In the genomic region with DNA sequence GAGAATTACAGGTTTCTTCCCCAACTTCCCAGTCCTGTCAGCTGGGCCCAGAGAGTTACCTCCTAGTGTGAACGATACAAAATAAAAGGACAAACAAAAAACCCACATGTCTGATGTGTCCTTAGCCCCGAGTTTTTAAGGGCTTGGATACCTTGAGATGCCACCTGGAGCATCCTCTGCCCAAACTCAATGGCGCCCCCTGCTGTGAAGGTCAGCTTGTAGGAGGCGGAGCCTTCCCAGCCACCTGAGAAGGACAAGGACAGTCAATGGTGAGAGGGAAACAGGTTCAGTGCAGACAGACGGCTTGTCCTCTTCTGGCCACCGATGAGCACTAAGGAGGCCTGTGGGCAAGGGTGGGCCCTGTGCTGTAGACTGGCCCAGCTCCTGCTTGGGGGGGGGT, we compare ENCODE assay signal across 9 mouse cellular contexts. TPM values are rescaled to one million over a fixed set of nuclear protein-coding genes. Genes with fewer than 3 reads are reported as not detected.
DNase-seq lines count a peak whose midpoint lies in the region; ATAC-seq and TF ChIP-seq lines count a peak whose summit lies in the region.
"Had no signal": no experiment of that assay in that cellular context is flagged by ENCODE, and none has a peak within 500 bp of the region (broad histone marks: within the 10 kb centered on the region; RNA-seq: fewer than 3 reads in every experiment).

No protein-coding gene starts in this region.

- peak; percentile 37 to 59 for DNase-seq in adrenal gland, adult 18-20 months (ENCODE audit: low spot score in 2 of 2)
- DNase-seq in adrenal gland, postnatal 4 days (ENCODE audit: low spot score in 2 of 2), result no peak
- peak; percentile 51 for DNase-seq in limb, embryonic 11.5 days (ENCODE audit: low spot score)
- no peak for DNase-seq in limb, embryonic 10.5 days (ENCODE audit: low spot score)
- DNase-seq in c-Kit-negative CD71-positive TER-119-positive erythroid progenitor cells, embryonic 14.5 days (ENCODE audit: low read depth, low spot score), result peak; percentile 60
- DNase-seq in liver, postnatal 0 days, result peak; percentile 86
- DNase-seq in thymus, adult 2 months, result peak; percentile 82
- DNase-seq in midbrain, embryonic 11.5 days (ENCODE audit: low spot score, missing footprints), result no peak

- 74% methylated on average over 6 of the region's 6 CpGs for WGBS in limb, embryonic 11.5 days
- 73% methylated on average over 6 of the region's 6 CpGs for WGBS in limb, embryonic 10.5 days
- WGBS in liver, postnatal 0 days (ENCODE audit: insufficient replicate concordance), result 60% methylated on average over 6 of the region's 6 CpGs
- 79% methylated on average over 6 of the region's 6 CpGs for WGBS in thymus, adult 2 months
- WGBS in midbrain, embryonic 11.5 days, result 71% methylated on average over 6 of the region's 6 CpGs

- no peaks in the 10 kb centered on the region for H3K27me3 ChIP-seq in limb, embryonic 11.5 days (ENCODE audit: control insufficient read depth, insufficient read depth, low read length)
- H3K27me3 ChIP-seq in limb, embryonic 10.5 days (ENCODE audit: low read depth, poor library complexity, severe bottlenecking), result no peaks in the 10 kb centered on the region
- no peaks in the 10 kb centered on the region for H3K27me3 ChIP-seq in liver, postnatal 0 days (ENCODE audit: insufficient read depth, low read length)
- no peaks in the 10 kb centered on the region for H3K27me3 ChIP-seq in thymus, adult 2 months (ENCODE audit: control insufficient read depth, insufficient read depth, low read length)
- H3K27me3 ChIP-seq in midbrain, embryonic 11.5 days (ENCODE audit: control insufficient read depth, insufficient read depth, low read length), result no peaks in the 10 kb centered on the region
- H3K27me3 ChIP-seq: limb, embryonic 15.5 days had no signal

- TF ChIP-seq EP300 in liver, postnatal 0 days (IDR thresholded peaks at IDR 0.05; ENCODE audit: low read depth), result no peak

- no peak overlapping the region for H3K4me3 ChIP-seq in limb, embryonic 11.5 days (ENCODE audit: low read depth, low read length)
- no peak overlapping the region for H3K4me3 ChIP-seq in limb, embryonic 10.5 days
- H3K4me3 ChIP-seq in liver, postnatal 0 days (ENCODE audit: low read depth, low read length), result no peak overlapping the region
- no peak overlapping the region for H3K4me3 ChIP-seq in thymus, adult 2 months (ENCODE audit: control insufficient read depth, insufficient read depth, low read length)
- H3K4me3 ChIP-seq in midbrain, embryonic 11.5 days (ENCODE audit: low read depth, low read length), result no peak overlapping the region
- H3K4me3 ChIP-seq: limb, embryonic 15.5 days had no signal

- no peak overlapping the region for H3K4me2 ChIP-seq in limb, embryonic 11.5 days (ENCODE audit: low read depth, severe bottlenecking)
- H3K4me2 ChIP-seq in liver, postnatal 0 days (ENCODE audit: low read depth, low read length), result no peak overlapping the region
- no peak overlapping the region for H3K4me2 ChIP-seq in midbrain, embryonic 11.5 days
- H3K4me2 ChIP-seq: limb, embryonic 15.5 days had no signal

- no peak for TF ChIP-seq POLR2A in thymus, adult 2 months (IDR thresholded peaks at IDR 0.05; ENCODE audit: control insufficient read depth, extremely low read depth, insufficient read depth, low read length, poor library complexity)

- peak; percentile 85 for TF ChIP-seq CTCF in liver, postnatal 0 days (IDR thresholded peaks at IDR 0.05; ENCODE audit: low read depth)
- TF ChIP-seq CTCF in thymus, adult 2 months (IDR thresholded peaks at IDR 0.05; ENCODE audit: borderline replicate concordance, control insufficient read depth, extremely low read depth, insufficient read depth, low read length, poor library complexity), result peak; percentile 67; the same call in 1 of the 2 replicates

- peaks cover 18% of the 10 kb centered on the region for H3K4me1 ChIP-seq in limb, embryonic 11.5 days (ENCODE audit: control insufficient read depth, insufficient read depth, low read length)
- peaks cover 49% of the 10 kb centered on the region for H3K4me1 ChIP-seq in limb, embryonic 10.5 days
- peaks cover 52% of the 10 kb centered on the region for H3K4me1 ChIP-seq in liver, postnatal 0 days (ENCODE audit: insufficient read depth)
- peaks cover 30% of the 10 kb centered on the region for H3K4me1 ChIP-seq in thymus, adult 2 months (replicated peaks; ENCODE audit: control insufficient read depth, insufficient read depth, low read length)
- H3K4me1 ChIP-seq in midbrain, embryonic 11.5 days (ENCODE audit: control insufficient read depth, insufficient read depth, low read length), result peaks cover 24% of the 10 kb centered on the region

- ATAC-seq in limb, embryonic 11.5 days (ENCODE audit: insufficient number of reproducible peaks, low FRiP score, low TSS enrichment, low read depth), result no peak
- ATAC-seq in liver, postnatal 0 days, result no peak
- no peak for ATAC-seq in midbrain, embryonic 11.5 days (ENCODE audit: low FRiP score)

- no peaks in the 10 kb centered on the region for H3K9me3 ChIP-seq in limb, embryonic 11.5 days (ENCODE audit: control insufficient read depth, low read length)
- H3K9me3 ChIP-seq in limb, embryonic 10.5 days (replicated peaks), result no peaks in the 10 kb centered on the region
- no peaks in the 10 kb centered on the region for H3K9me3 ChIP-seq in liver, postnatal 0 days (ENCODE audit: low read length)
- H3K9me3 ChIP-seq in midbrain, embryonic 11.5 days (ENCODE audit: control insufficient read depth, low read length), result no peaks in the 10 kb centered on the region
- H3K9me3 ChIP-seq: limb, embryonic 15.5 days had no signal

- H3K27ac ChIP-seq in limb, embryonic 11.5 days (replicated peaks; ENCODE audit: low read depth, low read length), result no peak overlapping the region
- H3K27ac ChIP-seq in limb, embryonic 10.5 days, result no peak overlapping the region
- no peak overlapping the region for H3K27ac ChIP-seq in liver, postnatal 0 days (ENCODE audit: low read depth)
- H3K27ac ChIP-seq in thymus, adult 2 months (ENCODE audit: control insufficient read depth, insufficient read depth, low read length), result no peak overlapping the region
- no peak overlapping the region for H3K27ac ChIP-seq in midbrain, embryonic 11.5 days (ENCODE audit: low read depth, low read length)
- H3K27ac ChIP-seq: limb, embryonic 15.5 days had no signal

- peaks cover 19% of the 10 kb centered on the region for H3K36me3 ChIP-seq in limb, embryonic 11.5 days (ENCODE audit: control insufficient read depth, insufficient read depth, low read length)
- H3K36me3 ChIP-seq in limb, embryonic 10.5 days, result peaks cover 60% of the 10 kb centered on the region
- peaks cover 59% of the 10 kb centered on the region for H3K36me3 ChIP-seq in liver, postnatal 0 days (replicated peaks; ENCODE audit: insufficient read depth, low read length)
- H3K36me3 ChIP-seq in thymus, adult 2 months (ENCODE audit: control insufficient read depth, insufficient read depth, low read length), result peaks cover 40% of the 10 kb centered on the region
- H3K36me3 ChIP-seq in midbrain, embryonic 11.5 days (ENCODE audit: control insufficient read depth, insufficient read depth, low read length), result peaks cover 12% of the 10 kb centered on the region

- no peak overlapping the region for H3K9ac ChIP-seq in limb, embryonic 11.5 days (ENCODE audit: low read length)
- H3K9ac ChIP-seq in liver, postnatal 0 days (replicated peaks), result no peak overlapping the region
- H3K9ac ChIP-seq in midbrain, embryonic 11.5 days (ENCODE audit: low read length), result no peak overlapping the region
- H3K9ac ChIP-seq: limb, embryonic 15.5 days had no signal

RNA-seq across cellular contexts. Expression of a gene that starts 3.3 kb away (rescaled TPM):
- total RNA-seq in adrenal gland, adult 18-20 months (2021), result 1 to 10 TPM; 1.0 to 1.3 TPM
- total RNA-seq in adrenal gland, postnatal 4 days (2021), result 1 to 10 TPM; 1.1 to 2.4 TPM
- 1.1 and 1.3 TPM in 2 replicates for polyA plus RNA-seq in limb, embryonic 11.5 days (2014; fragmentation: Nextera tagmentation; extraction: Ambion mirVana)
- polyA plus RNA-seq in limb, embryonic 10.5 days (2016; fragmentation: Nextera tagmentation; extraction: Ambion mirVana), result 2.4 and 3.7 TPM in 2 replicates
- polyA plus RNA-seq in liver, postnatal 0 days (2015; fragmentation: Nextera tagmentation; extraction: Ambion mirVana), result 6.1 and 6.9 TPM in 2 replicates
- polyA plus RNA-seq in thymus, adult 2 months (2012; rRNA removed), result 95.3 and 98.6 TPM in 2 replicates
- polyA plus RNA-seq in midbrain, embryonic 11.5 days (2014; fragmentation: Nextera tagmentation; extraction: Ambion mirVana), result 0.82 and 1.1 TPM in 2 replicates

RNA-seq across cellular contexts. Expression of a gene that starts 5.7 kb away (rescaled TPM):
- 100 to 1,000 TPM; 163 to 187 TPM for total RNA-seq in adrenal gland, adult 18-20 months (2021)
- 100 to 1,000 TPM; 126 to 136 TPM for total RNA-seq in adrenal gland, postnatal 4 days (2021)
- 49.3 and 52.1 TPM in 2 replicates for polyA plus RNA-seq in limb, embryonic 11.5 days (2014; fragmentation: Nextera tagmentation; extraction: Ambion mirVana)
- polyA plus RNA-seq in limb, embryonic 10.5 days (2016; fragmentation: Nextera tagmentation; extraction: Ambion mirVana), result 54.8 and 56.9 TPM in 2 replicates
- polyA plus RNA-seq in liver, postnatal 0 days (2015; fragmentation: Nextera tagmentation; extraction: Ambion mirVana), result 63.3 and 65.0 TPM in 2 replicates
- 288 and 314 TPM in 2 replicates for polyA plus RNA-seq in thymus, adult 2 months (2012; rRNA removed)
- polyA plus RNA-seq in midbrain, embryonic 11.5 days (2014; fragmentation: Nextera tagmentation; extraction: Ambion mirVana), result 84.9 and 86.8 TPM in 2 replicates

RNA-seq across cellular contexts. Expression of a gene that starts 45.9 kb away (rescaled TPM):
- 10 to 100 TPM; 14.6 to 23.5 TPM for total RNA-seq in adrenal gland, adult 18-20 months (2021)
- 10 to 100 TPM; 21.3 to 23.9 TPM for total RNA-seq in adrenal gland, postnatal 4 days (2021)
- polyA plus RNA-seq in limb, embryonic 11.5 days (2014; fragmentation: Nextera tagmentation; extraction: Ambion mirVana), result 3.7 and 4.3 TPM in 2 replicates
- polyA plus RNA-seq in limb, embryonic 10.5 days (2016; fragmentation: Nextera tagmentation; extraction: Ambion mirVana), result 3.2 and 4.9 TPM in 2 replicates
- 5.7 and 7.4 TPM in 2 replicates for polyA plus RNA-seq in liver, postnatal 0 days (2015; fragmentation: Nextera tagmentation; extraction: Ambion mirVana)
- 27.6 and 30.0 TPM in 2 replicates for polyA plus RNA-seq in thymus, adult 2 months (2012; rRNA removed)
- 2.7 TPM in 2 replicates for polyA plus RNA-seq in midbrain, embryonic 11.5 days (2014; fragmentation: Nextera tagmentation; extraction: Ambion mirVana)

RNA-seq across cellular contexts. Expression of a gene that starts 49.8 kb away (rescaled TPM):
- 10 to 100 TPM; 12.9 to 13.1 TPM for total RNA-seq in adrenal gland, adult 18-20 months (2021)
- 1 to 10 TPM; 8.2 to 8.5 TPM for total RNA-seq in adrenal gland, postnatal 4 days (2021)
- polyA plus RNA-seq in limb, embryonic 11.5 days (2014; fragmentation: Nextera tagmentation; extraction: Ambion mirVana), result 2.2 and 2.5 TPM in 2 replicates
- 1.9 and 2.1 TPM in 2 replicates for polyA plus RNA-seq in limb, embryonic 10.5 days (2016; fragmentation: Nextera tagmentation; extraction: Ambion mirVana)
- polyA plus RNA-seq in liver, postnatal 0 days (2015; fragmentation: Nextera tagmentation; extraction: Ambion mirVana), result 1.1 and 1.2 TPM in 2 replicates
- polyA plus RNA-seq in thymus, adult 2 months (2012; rRNA removed), result 24.5 and 26.7 TPM in 2 replicates
- 1.3 TPM in 2 replicates for polyA plus RNA-seq in midbrain, embryonic 11.5 days (2014; fragmentation: Nextera tagmentation; extraction: Ambion mirVana)

RNA-seq across cellular contexts. Expression of a gene that starts 51.0 kb away (rescaled TPM):
- 10 to 100 TPM; 16.2 to 19.2 TPM for total RNA-seq in adrenal gland, adult 18-20 months (2021)
- 10 to 100 TPM; 41.3 to 45.5 TPM for total RNA-seq in adrenal gland, postnatal 4 days (2021)
- polyA plus RNA-seq in limb, embryonic 11.5 days (2014; fragmentation: Nextera tagmentation; extraction: Ambion mirVana), result 34.6 and 37.0 TPM in 2 replicates
- polyA plus RNA-seq in limb, embryonic 10.5 days (2016; fragmentation: Nextera tagmentation; extraction: Ambion mirVana), result 46.1 and 53.2 TPM in 2 replicates
- polyA plus RNA-seq in liver, postnatal 0 days (2015; fragmentation: Nextera tagmentation; extraction: Ambion mirVana), result 3.9 and 5.1 TPM in 2 replicates
- polyA plus RNA-seq in thymus, adult 2 months (2012; rRNA removed), result 121 and 123 TPM in 2 replicates
- 23.4 and 24.1 TPM in 2 replicates for polyA plus RNA-seq in midbrain, embryonic 11.5 days (2014; fragmentation: Nextera tagmentation; extraction: Ambion mirVana)

Comparison
In these comparisons a context has a peak if more than half of its experiments do, and no peak if none do; other contexts are left out.
1. DNase-seq: peak in adrenal gland, adult 18-20 months (2 of 2), limb, embryonic 11.5 days (single experiment), c-Kit-negative CD71-positive TER-119-positive erythroid progenitor cells, embryonic 14.5 days (single experiment), liver, postnatal 0 days (single experiment) and thymus, adult 2 months (single experiment); none in adrenal gland, postnatal 4 days (0 of 2), limb, embryonic 10.5 days (single experiment) and midbrain, embryonic 11.5 days (single experiment).
2. RNA of a gene that starts 3.3 kb away (polyA plus RNA-seq): 95.3 to 98.6 TPM in thymus, adult 2 months; 6.1 to 6.9 TPM in liver, postnatal 0 days, 2.4 to 3.7 TPM in limb, embryonic 10.5 days, 1.1 to 1.3 TPM in limb, embryonic 11.5 days and 0.82 to 1.1 TPM in midbrain, embryonic 11.5 days; every median in the first group is over 10 times any median in the second.